Mouse (Mus musculus): ENCODE data around the gene Dab1.

DNA sequence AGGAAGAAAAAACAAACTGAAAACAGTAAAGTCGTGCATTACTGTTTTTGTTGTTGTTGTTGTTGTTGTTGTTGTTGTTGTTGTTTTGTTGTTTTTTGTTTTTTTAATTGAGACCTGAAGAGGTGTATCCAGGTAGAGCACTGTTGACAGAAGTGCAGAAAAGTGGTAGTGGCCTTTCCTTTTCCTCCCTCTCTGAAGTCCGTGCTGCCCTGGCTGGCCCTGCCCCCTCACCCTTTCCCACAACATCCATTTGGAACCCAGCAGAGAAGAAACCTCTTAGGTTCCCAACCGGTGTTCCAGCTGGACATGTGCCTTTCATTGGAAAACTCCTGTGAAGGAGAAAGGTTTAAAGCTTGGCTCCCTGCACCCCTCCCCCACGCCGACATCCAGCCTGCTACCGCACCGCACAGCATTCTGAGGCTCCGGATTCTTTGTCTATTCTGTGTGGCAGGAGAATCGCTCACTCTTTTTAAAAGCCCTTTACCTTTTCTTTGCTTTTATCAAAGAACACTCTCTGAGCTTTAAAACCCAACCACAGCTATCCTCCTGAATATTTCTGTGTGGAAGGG, 334.6 kb downstream of the Dab1 start:
- TF ChIP-seq POLR2A (IDR thresholded peaks at IDR 0.05; ENCODE audit: borderline replicate concordance, insufficient read depth, low read length), result no peak
- no peak for TF ChIP-seq CTCF (IDR thresholded peaks at IDR 0.05; ENCODE audit: borderline replicate concordance, insufficient read depth, low read depth, low read length)
